Mouse (Mus musculus) lung, postnatal 4 days (tissue): ENCODE data around the gene Rell1.
"Not testable (repeated sequence)": the region's sequence is repeated elsewhere in the genome, so short reads cannot be mapped to it uniquely, and the experiment has no call there.

Experiments
- DNase-seq, 2 experiments: peaks; one replicate each; pipeline ENCODE4 v3.0.0; 2021

Gene Rell1

DNA sequence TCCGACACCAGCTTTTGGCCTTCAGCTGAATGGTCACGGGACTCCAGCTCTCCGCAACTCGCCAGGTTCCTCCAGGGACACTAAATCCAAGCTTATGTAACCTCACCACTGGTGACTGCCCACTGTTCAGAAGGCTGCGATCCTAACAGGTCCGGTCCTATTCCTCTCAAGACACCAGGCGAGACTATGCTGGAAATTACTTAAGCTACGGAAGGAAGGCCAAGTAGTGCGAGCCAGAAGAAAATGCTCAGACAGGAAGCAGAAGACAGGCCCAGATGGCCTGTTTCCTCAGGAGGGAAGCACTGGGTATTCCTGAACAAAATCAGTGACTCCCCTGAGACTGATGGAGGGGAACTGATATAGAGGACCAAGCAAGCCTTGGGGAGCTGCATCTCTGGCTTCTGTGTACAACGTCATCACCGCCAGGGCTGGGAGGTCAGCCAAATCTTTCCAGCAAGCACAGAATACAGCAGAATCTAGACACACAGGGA, 17.2 kb downstream of the Rell1 start:
- peak; percentile 28 to 61 for DNase-seq

GRCm38 (mm10) chr5:63949195-63949594, 19.5 kb downstream of the Rell1 start:
- DNase-seq = peak in 1 of 2 experiments; percentile 46

DNA sequence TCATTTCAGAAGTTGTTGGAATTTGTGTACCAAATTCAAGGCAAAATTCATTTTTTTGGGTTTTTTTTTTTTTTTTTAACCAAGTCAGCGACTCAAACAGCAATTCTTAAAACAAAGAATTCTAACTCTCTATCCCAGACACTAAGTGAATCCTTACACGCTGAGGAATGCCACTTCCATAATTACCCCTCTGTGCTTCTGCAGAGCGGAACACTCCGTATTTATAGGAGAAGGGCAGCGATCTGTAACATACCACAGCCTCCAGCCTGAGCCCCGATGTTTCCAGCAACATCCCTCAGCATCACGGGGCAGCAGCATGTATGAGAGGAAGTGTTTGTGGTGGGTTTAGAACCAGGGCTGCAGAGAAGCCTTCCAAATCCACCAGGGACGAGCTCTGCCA, 21.2 kb downstream of the Rell1 start:
- no peak for DNase-seq

- DNase-seq = no peak
Observed at GRCm38 (mm10) chr5:63943291-63943690, 25.4 kb downstream of the Rell1 start.

DNA sequence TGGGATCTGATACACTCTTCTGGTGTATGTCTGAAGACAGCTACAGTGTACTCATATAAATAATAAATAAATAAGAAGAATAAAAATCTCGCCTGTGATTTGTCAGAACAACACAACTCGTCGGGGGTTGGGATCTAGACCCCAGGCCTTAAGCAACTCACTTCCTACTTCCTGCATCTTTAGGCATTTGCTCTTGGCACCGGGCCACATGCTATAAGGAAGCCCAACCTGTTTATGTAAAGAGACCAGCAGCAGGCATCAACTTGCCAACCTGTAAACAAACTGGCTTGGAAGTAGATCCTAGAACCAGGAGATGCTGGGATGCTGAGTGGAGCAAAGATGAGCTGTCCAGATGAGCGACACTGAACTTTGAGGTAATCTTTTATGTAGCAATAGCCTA, 26.8 kb downstream of the Rell1 start:
- DNase-seq = peak; percentile 41 to 48

GRCm38 (mm10) chr5:63938575-63938974, 30.1 kb downstream of the Rell1 start:
- peak; percentile 44 to 51 for DNase-seq

GRCm38 (mm10) chr5:63936740-63937139, 32.0 kb downstream of the Rell1 start:
- DNase-seq = peak; percentile 61 to 62

- no peak for DNase-seq
Observed at GRCm38 (mm10) chr5:63935581-63935980, 33.1 kb downstream of the Rell1 start.

DNA sequence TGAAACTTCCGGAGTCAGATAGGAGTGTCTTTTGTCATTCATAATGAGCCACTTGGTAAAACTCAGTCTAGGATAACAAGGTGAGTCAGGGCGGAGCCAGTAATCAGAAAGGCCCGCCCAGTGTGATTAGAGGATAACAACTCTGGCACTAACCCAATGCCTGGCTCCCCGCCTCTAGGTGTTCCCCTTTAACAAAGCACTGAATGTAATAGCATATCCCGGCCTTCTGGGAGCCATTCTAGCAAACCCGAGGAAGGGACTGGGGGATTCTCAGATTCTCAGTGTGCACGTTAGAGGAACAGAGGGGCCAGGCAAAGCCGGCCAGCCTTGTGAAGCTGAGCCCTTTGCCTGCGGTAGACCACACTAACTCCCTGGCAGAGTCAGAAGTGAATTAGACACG, 35.9 kb downstream of the Rell1 start:
- DNase-seq = no peak

GRCm38 (mm10) chr5:63930824-63931358, 37.8 kb downstream of the Rell1 start:
- DNase-seq = no peak

- no peak for DNase-seq
Observed at GRCm38 (mm10) chr5:63925035-63925628, 43.6 kb downstream of the Rell1 start.

DNA sequence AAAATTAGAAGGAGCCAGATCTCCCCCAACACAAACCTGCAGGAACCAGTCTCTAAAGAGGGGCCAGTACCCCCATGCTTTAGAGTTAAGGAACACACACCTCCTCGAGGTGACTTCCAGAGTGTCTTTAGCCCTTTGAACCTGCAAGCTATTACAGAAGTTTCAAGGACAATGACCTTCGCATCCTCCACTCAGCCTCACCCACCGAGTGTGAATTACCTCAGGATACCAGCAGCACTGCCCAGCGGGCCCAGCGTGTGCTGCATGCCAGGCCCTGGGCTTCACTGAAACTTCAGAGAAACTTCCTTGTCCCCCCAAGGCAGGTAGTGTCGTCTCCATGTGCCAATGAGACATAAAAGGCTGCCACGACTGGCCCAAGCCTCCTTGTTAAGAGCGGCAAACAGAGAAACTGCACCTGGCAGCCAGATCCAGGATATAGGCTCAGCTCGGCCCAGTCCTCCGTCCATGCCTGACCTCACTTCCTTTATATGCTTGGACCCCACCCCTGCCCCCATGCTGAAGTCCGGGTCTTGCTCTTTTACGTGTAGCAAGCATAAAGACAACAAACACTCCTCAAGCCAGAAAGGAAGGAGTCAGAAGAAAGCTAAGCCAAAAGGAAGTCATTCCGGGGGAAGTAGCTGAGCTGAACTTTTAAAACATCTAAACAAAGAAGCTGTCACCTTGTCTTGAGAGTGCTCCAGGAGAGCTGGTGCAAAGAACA, 45.2 kb downstream of the Rell1 start:
- DNase-seq = peak; percentile 40 to 68

DNA sequence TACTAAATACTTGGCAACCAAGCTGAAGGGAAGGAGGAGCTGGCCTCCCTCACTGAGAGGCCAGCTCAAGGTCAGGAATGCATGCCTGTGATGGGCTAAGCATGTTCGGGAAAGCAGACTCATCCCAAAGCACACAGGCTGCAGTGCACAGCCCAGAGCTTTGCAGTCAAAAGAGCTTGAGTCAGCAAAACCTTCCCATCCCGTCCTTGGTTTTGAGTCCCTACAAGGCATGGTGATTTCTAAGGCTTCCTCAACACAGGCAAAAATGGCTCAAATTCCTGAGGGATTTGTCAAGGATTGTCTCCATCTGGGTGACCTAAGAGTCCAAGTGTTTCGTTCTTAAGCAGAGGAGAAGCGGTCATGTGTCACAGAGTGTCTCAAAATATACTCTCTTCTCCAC, 50.5 kb downstream of the Rell1 start:
- DNase-seq = peak; percentile 16 to 60

- DNase-seq = no peak
Observed at GRCm38 (mm10) chr5:63916457-63917139, 52.1 kb downstream of the Rell1 start.

DNA sequence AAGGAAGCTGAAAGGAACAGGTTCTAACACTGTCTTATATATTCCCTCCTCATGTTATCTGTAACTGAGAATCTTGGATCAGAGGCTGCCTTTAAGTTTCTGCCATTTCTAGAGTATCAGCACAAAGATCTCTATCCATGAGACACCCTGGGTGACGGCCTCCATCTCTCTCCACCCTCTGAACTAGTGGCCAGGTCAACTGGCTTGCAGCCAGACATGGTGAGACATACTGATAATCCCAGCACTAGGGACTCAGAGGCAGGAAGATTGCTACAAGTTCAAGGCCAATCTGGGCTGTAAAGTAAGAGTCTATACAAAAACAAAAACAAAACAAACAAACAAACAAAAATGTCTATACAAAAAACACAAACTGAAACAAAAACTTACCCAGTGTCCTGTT, 53.8 kb downstream of the Rell1 start:
- DNase-seq = no peak

GRCm38 (mm10) chr5:63910171-63910960, 58.3 kb downstream of the Rell1 start:
- no peak for DNase-seq

- no peak for DNase-seq
Observed at GRCm38 (mm10) chr5:63907513-63907912, 61.2 kb downstream of the Rell1 start.

- peak; percentile 75 to 87 for DNase-seq
Observed at GRCm38 (mm10) chr5:63906149-63907093, 62.3 kb downstream of the Rell1 start.

DNA sequence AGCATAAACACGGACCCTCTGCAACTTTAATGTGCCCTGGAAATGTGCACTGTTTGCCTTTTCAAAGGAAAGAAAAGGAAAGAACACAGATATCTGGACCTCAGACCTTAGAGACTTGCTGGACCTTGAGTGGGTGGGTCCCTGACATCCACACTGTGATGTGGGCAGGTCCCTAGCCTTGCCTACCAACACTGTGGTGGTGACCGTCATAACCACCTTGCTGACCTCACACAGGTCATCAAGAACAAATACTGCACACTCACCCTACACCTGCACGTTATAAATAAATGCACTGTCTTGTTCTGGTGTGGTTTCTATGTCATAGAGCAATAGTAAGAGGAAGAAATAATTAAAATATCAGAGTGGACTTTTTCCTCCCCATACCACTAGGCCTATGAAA, 65.4 kb downstream of the Rell1 start:
- DNase-seq = no peak

DNA sequence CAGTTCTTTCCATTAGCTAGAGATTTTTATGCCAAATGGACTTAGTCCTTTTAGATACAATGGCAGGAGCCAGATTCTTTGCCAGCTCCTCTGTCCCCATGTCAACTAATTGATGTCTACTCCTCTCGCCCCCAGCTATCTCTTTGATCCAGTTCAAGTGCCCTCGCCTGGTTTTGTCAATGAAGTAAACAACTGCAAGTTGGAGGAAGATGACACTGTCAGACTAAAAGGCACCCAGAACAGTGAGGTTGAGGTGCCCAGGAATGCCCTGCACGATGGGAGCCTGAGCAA, 70.9 kb downstream of the Rell1 start:
- DNase-seq = no peak

- DNase-seq = not testable (repeated sequence)
Observed at GRCm38 (mm10) chr5:63897001-63897819, 71.5 kb downstream of the Rell1 start.
